Mouse (Mus musculus) lung, embryonic 14.5 days (tissue): ENCODE measurements around the gene Gm49661. TPM values are rescaled to one million over a fixed set of nuclear protein-coding genes. Genes with fewer than 3 reads are reported as not detected.

Experiments used
- ATAC-seq: fragments of 200-750 bp; cut with Nextera tagmentation; 2 replicates; pipeline ENCODE4 v1.8.0; 2017; ENCODE audit warnings: mild to moderate bottlenecking, moderate TSS enrichment, moderate library complexity; ENCODE audit not compliant: insufficient read depth
- DNase-seq: peaks from one replicate; pipeline ENCODE4 v3.0.0-alpha.2; 2015
- H3K27ac ChIP-seq: fragments of 300-500 bp; sonication (generic); 2 replicates; pipeline ENCODE4 v1.5.1; 2014; ENCODE audit warnings: low read depth, mild to moderate bottlenecking, moderate library complexity
- H3K27me3 ChIP-seq: fragments of 300-500 bp; sonication (generic); 2 replicates; pipeline ENCODE4 v1.6.1; 2014; ENCODE audit warnings: low read length, control low read depth; ENCODE audit not compliant: insufficient read depth
- H3K36me3 ChIP-seq: fragments of 300-500 bp; sonication (generic); 2 replicates; pipeline ENCODE4 v1.6.1; 2014; ENCODE audit warnings: control low read depth; ENCODE audit not compliant: insufficient read depth
- H3K4me1 ChIP-seq: fragments of 300-500 bp; sonication (generic); 2 replicates; pipeline ENCODE4 v1.6.1; 2014; ENCODE audit warnings: antibody characterized with exemption, control low read depth; ENCODE audit not compliant: insufficient read depth
- H3K4me2 ChIP-seq: fragments of 300-500 bp; sonication (generic); 2 replicates; pipeline ENCODE4 v1.6.1; 2014; ENCODE audit warnings: mild to moderate bottlenecking
- H3K4me3 ChIP-seq: fragments of 300-500 bp; sonication (generic); 2 replicates; pipeline ENCODE4 v1.5.1; 2014; ENCODE audit warnings: low read depth, low read length
- H3K9ac ChIP-seq: fragments of 300-500 bp; sonication (generic); 2 replicates; pipeline ENCODE4 v1.6.1; 2014
- H3K9me3 ChIP-seq: fragments of 300-500 bp; sonication (generic); 2 replicates; pipeline ENCODE4 v1.6.1; 2016; ENCODE audit warnings: low read depth, low read length, control low read depth
- CTCF ChIP-seq: IDR thresholded peaks from 2 replicates; pipeline ENCODE4 v1.5.1; 2016; ENCODE audit warnings: antibody characterized with exemption, low read depth
- WGBS: fragments of 180-500 bp; shearing (Covaris S2); extraction: QIAGEN DNeasy Blood & Tissue Kit; methylation state at CpG from one replicate; pipeline ENCODE4 v1.1.7; 2014; 5-methylcytosine and 5-hydroxymethylcytosine counted together
- polyA plus RNA-seq: library from polyadenylated mRNA; unstranded; fragments of >200 nt; fragmentation: Nextera tagmentation; extraction: Ambion mirVana; gene quantifications from 2 replicates; pipeline ENCODE4 v1.2.1, GENCODE M21; 2014

Gene Gm49661
- polyA plus RNA-seq, 1 experiment from 2014 or later = not detected

DNA sequence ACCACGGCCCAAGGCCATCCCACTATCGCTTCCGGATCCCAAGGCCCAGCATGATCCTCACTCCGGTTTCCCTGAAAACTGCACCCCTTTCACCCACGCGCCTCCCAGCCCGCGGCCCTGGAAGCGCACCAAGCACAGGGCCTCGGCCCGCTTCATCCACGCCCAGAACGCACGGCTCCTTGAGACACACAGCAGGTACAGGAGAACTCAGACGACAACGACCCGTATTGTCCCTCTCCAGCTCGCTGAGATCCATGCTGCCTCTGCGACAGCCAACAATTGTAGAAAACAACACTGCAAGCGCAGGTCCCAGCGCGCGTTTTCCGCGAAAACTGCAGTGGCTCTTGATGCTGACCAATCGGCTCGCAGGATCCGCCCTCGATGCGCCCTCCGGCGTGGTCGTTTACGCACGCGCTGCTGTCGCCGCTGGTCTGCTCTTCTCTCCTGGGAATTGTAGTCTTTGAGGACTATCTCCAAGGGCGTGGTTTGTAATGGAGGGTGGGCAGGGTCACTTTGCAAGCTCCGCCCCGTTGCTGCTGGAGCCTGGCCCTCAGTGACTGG lies 3.4 kb downstream of the Gm49661 start:
- H3K4me3 ChIP-seq = peak overlapping the region; percentile 68
- peaks cover 7% of the 10 kb centered on the region for H3K4me1 ChIP-seq
- H3K9ac ChIP-seq = peak overlapping the region; percentile 61
- ATAC-seq (peak; percentile 90), DNase-seq (peak; percentile 99)
- under 1% methylated on average over 41 of the region's 41 CpGs for WGBS
- TF ChIP-seq CTCF = no peak
- no peaks in the 10 kb centered on the region for H3K9me3 ChIP-seq
- H3K36me3 ChIP-seq = peaks cover 15% of the 10 kb centered on the region
- no peaks in the 10 kb centered on the region for H3K27me3 ChIP-seq
- peak overlapping the region; percentile 80 for H3K27ac ChIP-seq
- H3K4me2 ChIP-seq = peak overlapping the region; percentile 79

GRCm38 (mm10) chr8:84963952-84964351 lies 5.3 kb downstream of the Gm49661 start:
- peaks cover 24% of the 10 kb centered on the region for H3K36me3 ChIP-seq
- ATAC-seq = no peak
- no peak for TF ChIP-seq CTCF
- no peak overlapping the region for H3K9ac ChIP-seq
- no peak overlapping the region for H3K4me2 ChIP-seq
- no peaks in the 10 kb centered on the region for H3K9me3 ChIP-seq
- no peak overlapping the region for H3K27ac ChIP-seq
- no peak for DNase-seq
- no peaks in the 10 kb centered on the region for H3K27me3 ChIP-seq
- peaks cover 7% of the 10 kb centered on the region for H3K4me1 ChIP-seq
- H3K4me3 ChIP-seq = no peak overlapping the region
- WGBS = 84% methylated on average over 4 of the region's 4 CpGs

- no peaks in the 10 kb centered on the region for H3K4me1 ChIP-seq
- no peak overlapping the region for H3K9ac ChIP-seq
- H3K27ac ChIP-seq = no peak overlapping the region
- no peaks in the 10 kb centered on the region for H3K9me3 ChIP-seq
- H3K4me2 ChIP-seq = no peak overlapping the region
- TF ChIP-seq CTCF = no peak
- 89% methylated on average over 7 of the region's 7 CpGs for WGBS
- DNase-seq = no peak
- H3K27me3 ChIP-seq = no peaks in the 10 kb centered on the region
- no peak overlapping the region for H3K4me3 ChIP-seq
- ATAC-seq = no peak
- H3K36me3 ChIP-seq = peaks cover 37% of the 10 kb centered on the region
Measured at GRCm38 (mm10) chr8:84959811-84960210, 9.4 kb downstream of the Gm49661 start.

DNA sequence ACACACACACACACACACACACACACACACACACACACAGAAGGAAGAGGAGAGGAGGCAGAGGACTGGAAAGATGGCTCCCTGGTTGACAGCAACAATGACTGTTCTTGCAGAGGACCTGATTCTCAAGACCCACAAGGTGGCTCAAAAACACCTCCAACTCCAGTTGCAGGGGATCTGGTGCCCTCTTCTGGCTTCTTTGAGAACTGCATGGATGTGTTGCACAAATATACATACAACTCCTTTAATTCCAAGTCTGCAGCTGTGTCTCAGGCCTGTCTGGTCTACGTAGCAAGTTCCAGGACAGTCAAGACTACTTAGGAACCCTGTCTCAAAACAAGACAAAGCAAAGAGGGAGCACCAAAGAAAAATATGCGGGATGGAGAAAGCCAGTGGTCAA lies 12.5 kb downstream of the Gm49661 start:
- Histone ChIP-seq H3K9me3 (no peaks in the 10 kb centered on the region), H3K9ac (no peak overlapping the region), H3K27ac (no peak overlapping the region), H3K4me3 (no peak overlapping the region), H3K27me3 (0 out of 2 replicates have a peak, but pooled peaks cover 10% of the 10 kb centered on the region), H3K4me2 (no peak overlapping the region), H3K4me1 (no peaks in the 10 kb centered on the region), H3K36me3 (peaks cover 32% of the 10 kb centered on the region)
- TF ChIP-seq CTCF = peak; percentile 81
- ATAC-seq = no peak
- DNase-seq = peak; percentile 87
- 52% methylated on average over 2 of the region's 2 CpGs for WGBS

DNA sequence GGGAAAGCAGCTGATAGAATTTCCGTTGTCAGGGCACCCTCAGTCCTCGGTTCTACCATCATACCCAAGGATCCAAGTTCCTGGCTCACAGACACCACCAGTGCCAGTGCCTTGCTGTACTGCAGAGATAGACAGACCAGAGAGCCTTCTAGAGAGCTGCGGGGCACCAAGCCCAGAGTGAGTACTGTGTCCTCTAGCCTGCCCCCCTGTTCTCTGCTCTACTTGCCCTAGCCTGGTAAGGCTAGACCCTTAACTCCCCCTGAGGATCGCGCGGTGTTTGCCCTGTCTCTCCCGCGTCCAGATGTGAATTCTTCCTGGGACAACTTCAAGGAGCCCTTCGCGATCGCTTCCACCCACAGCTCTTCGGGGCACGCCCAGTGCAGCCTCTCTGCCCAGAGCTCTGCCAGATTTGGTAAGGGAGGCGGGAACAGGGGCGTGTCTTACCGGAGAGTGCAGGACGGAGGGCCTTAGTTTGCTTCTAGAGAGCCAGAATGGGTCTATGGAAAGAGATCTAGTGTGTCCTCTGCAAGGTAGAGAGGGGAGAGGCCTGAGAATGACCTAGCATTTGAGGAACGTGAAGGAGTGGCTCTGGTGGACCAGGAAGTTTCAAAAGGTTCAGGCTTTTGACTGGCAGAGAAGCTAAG lies 16.5 kb downstream of the Gm49661 start:
- ATAC-seq (peak; percentile 70), DNase-seq (peak; percentile 58)
- no peak overlapping the region for H3K4me3 ChIP-seq
- H3K9ac ChIP-seq = no peak overlapping the region
- TF ChIP-seq CTCF = no peak
- H3K36me3 ChIP-seq = peaks cover 8% of the 10 kb centered on the region; the same call in 1 of the 2 replicates
- no peaks in the 10 kb centered on the region for H3K9me3 ChIP-seq
- no peak overlapping the region for H3K27ac ChIP-seq
- peaks cover 19% of the 10 kb centered on the region; the same call in 1 of the 2 replicates for H3K27me3 ChIP-seq
- no peaks in the 10 kb centered on the region for H3K4me1 ChIP-seq
- H3K4me2 ChIP-seq = 0 out of 2 replicates have a peak overlapping the region, but pooled peaks have one; percentile 21
- 8% methylated on average over 18 of the region's 18 CpGs for WGBS

DNA sequence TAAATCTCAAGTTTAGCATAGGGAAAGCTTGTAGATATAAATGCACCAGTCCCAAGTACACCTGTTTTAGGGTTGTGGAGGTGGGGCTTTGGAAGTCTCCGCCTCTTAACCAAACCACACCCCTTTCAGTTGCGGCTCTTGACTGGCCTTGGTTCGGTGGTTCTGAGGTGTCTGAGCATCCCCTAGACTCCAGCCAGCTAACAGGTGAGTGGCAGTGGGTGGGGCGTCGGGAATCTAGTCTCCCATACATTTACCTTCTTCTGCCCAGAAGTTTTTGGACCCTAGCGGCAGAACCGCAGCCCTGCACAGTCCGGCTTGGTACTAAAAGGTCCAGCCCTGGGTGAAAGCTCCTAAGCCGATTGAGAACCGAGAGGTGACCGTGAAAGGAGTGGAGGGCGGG lies 19.5 kb downstream of the Gm49661 start:
- no peak for TF ChIP-seq CTCF
- Histone ChIP-seq H3K9me3 (no peaks in the 10 kb centered on the region), H3K4me3 (no peak overlapping the region), H3K27ac (no peak overlapping the region), H3K4me2 (no peak overlapping the region), H3K9ac (no peak overlapping the region), H3K4me1 (no peaks in the 10 kb centered on the region), H3K36me3 (no peaks in the 10 kb centered on the region), H3K27me3 (peaks cover 46% of the 10 kb centered on the region)
- ATAC-seq = no peak
- 20% methylated on average over 12 of the region's 12 CpGs for WGBS
- no peak for DNase-seq

DNA sequence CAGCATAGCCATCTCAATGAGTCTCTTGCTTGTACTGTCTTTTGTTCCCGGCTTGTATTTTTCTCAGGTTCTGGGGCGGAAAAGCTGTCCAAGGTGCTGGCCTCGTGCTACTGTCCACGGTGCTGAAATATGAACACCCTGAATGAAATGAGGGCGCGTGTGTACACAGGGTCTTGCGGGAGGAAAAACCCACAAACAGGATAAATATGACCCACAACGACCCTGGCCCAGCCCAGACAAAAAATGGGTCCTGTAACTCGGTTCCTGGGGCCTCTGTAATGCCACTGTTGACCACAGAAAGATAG lies 22.0 kb downstream of the Gm49661 start:
- no peak overlapping the region for H3K4me3 ChIP-seq
- WGBS = 11% methylated on average over 9 of the region's 9 CpGs
- H3K4me2 ChIP-seq = no peak overlapping the region
- peaks cover 52% of the 10 kb centered on the region for H3K27me3 ChIP-seq
- DNase-seq (peak; percentile 86), ATAC-seq (peak; percentile 12; the same call in 1 of the 2 replicates)
- H3K27ac ChIP-seq = no peak overlapping the region
- no peak for TF ChIP-seq CTCF
- H3K9me3 ChIP-seq = no peaks in the 10 kb centered on the region
- H3K4me1 ChIP-seq = no peaks in the 10 kb centered on the region
- no peaks in the 10 kb centered on the region for H3K36me3 ChIP-seq
- H3K9ac ChIP-seq = no peak overlapping the region
